Mouse (Mus musculus) hindbrain, embryonic 16.5 days (tissue): ENCODE data around the gene Tmem218. TPM values are rescaled to one million over a fixed set of nuclear protein-coding genes. Genes with fewer than 3 reads are reported as not detected.

Experiments used
- ATAC-seq: fragments of 200-750 bp; cut with Nextera tagmentation; 2 replicates; pipeline ENCODE4 v1.8.0; 2017; ENCODE audit warnings: moderate TSS enrichment, moderate library complexity
- H3K27ac ChIP-seq: fragments of 300-500 bp; sonication (generic); 2 replicates; pipeline ENCODE4 v1.5.1; 2014; ENCODE audit warnings: low read depth, mild to moderate bottlenecking, control low read depth, low read length, moderate library complexity
- H3K27me3 ChIP-seq: fragments of 300-500 bp; sonication (generic); replicated peaks from 2 replicates; pipeline ENCODE4 v1.6.1; 2014; ENCODE audit warnings: low read length; ENCODE audit not compliant: control insufficient read depth, insufficient read depth
- H3K36me3 ChIP-seq: fragments of 300-500 bp; sonication (generic); 2 replicates; pipeline ENCODE4 v1.6.1; 2014; ENCODE audit warnings: mild to moderate bottlenecking, low read length, moderate library complexity, mixed read lengths; ENCODE audit not compliant: control insufficient read depth, insufficient read depth
- H3K4me1 ChIP-seq: fragments of 300-500 bp; sonication (generic); 2 replicates; pipeline ENCODE4 v1.6.1; 2014; ENCODE audit warnings: low read depth, low read length; ENCODE audit not compliant: control insufficient read depth, insufficient read depth
- H3K4me2 ChIP-seq: fragments of 300-500 bp; sonication (generic); 2 replicates; pipeline ENCODE4 v1.6.1; 2014; ENCODE audit warnings: mild to moderate bottlenecking, low read length, control low read depth, moderate library complexity
- H3K4me3 ChIP-seq: fragments of 300-500 bp; sonication (generic); 2 replicates; pipeline ENCODE4 v1.5.1; 2014; ENCODE audit warnings: mild to moderate bottlenecking, low read length, control low read depth, moderate library complexity
- H3K9ac ChIP-seq: fragments of 300-500 bp; sonication (generic); 2 replicates; pipeline ENCODE4 v1.6.1; 2014; ENCODE audit warnings: low read depth, mild to moderate bottlenecking, control low read depth, low read length, moderate library complexity
- H3K9me3 ChIP-seq: fragments of 300-500 bp; sonication (generic); 2 replicates; pipeline ENCODE4 v1.6.1; 2014; ENCODE audit warnings: mild to moderate bottlenecking, low read length, moderate library complexity; ENCODE audit not compliant: control insufficient read depth
- WGBS: fragments of 180-500 bp; shearing (Covaris S2); extraction: QIAGEN DNeasy Blood & Tissue Kit; methylation state at CpG from one replicate; pipeline ENCODE4 v1.1.7; 2014; 5-methylcytosine and 5-hydroxymethylcytosine counted together
- polyA plus RNA-seq: library from polyadenylated mRNA; unstranded; fragments of >200 nt; fragmentation: Nextera tagmentation; extraction: Ambion mirVana; gene quantifications from 2 replicates; pipeline ENCODE4 v1.2.1, GENCODE M21; 2015

Gene Tmem218
- polyA plus RNA-seq, 1 experiment from 2014 or later, result 11.0 TPM

DNA sequence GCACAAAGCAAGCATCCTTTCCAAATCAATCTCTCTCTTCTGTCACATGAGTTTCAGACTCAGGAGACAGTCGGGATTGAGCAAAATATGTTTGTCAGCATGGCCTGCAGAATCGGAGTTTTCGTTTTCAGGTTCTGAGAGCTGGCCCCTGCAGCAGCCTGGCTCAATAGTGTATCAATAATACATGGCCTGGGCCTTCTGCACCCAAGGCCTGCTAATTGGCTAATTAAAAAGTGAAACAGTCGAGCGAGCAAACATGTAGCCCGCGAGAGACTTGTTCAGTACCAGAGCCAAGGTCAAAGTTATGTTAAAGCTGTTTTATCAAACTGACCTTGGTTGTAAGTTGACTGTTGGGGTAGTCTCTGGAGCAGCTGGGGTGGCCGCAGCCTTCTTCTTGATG lies 12.7 kb downstream of the Tmem218 start:
- no peaks in the 10 kb centered on the region for H3K9me3 ChIP-seq
- no peak overlapping the region for H3K9ac ChIP-seq
- H3K36me3 ChIP-seq, result no peaks in the 10 kb centered on the region
- no peak overlapping the region for H3K27ac ChIP-seq
- H3K4me3 ChIP-seq, result no peak overlapping the region
- no peaks in the 10 kb centered on the region for H3K27me3 ChIP-seq
- 81% methylated on average over 8 of the region's 8 CpGs for WGBS
- H3K4me1 ChIP-seq, result no peaks in the 10 kb centered on the region; the same call in 1 of the 2 replicates
- no peak overlapping the region for H3K4me2 ChIP-seq
- ATAC-seq, result no peak

GRCm38 (mm10) chr9:37225581-37225980 lies 17.6 kb downstream of the Tmem218 start:
- no peak for ATAC-seq
- Histone ChIP-seq H3K4me3 (no peak overlapping the region), H3K4me1 (no peaks in the 10 kb centered on the region), H3K9ac (no peak overlapping the region), H3K9me3 (no peaks in the 10 kb centered on the region), H3K4me2 (no peak overlapping the region), H3K27ac (no peak overlapping the region), H3K27me3 (no peaks in the 10 kb centered on the region), H3K36me3 (no peaks in the 10 kb centered on the region)
- 87% methylated on average over 1 of the region's 1 CpGs for WGBS

GRCm38 (mm10) chr9:37229880-37230325 lies 21.9 kb downstream of the Tmem218 start:
- H3K36me3 ChIP-seq, result no peaks in the 10 kb centered on the region
- no peaks in the 10 kb centered on the region for H3K27me3 ChIP-seq
- 0 out of 2 replicates have a peak overlapping the region, but pooled peaks have one; percentile 17 for H3K9ac ChIP-seq
- no peak overlapping the region for H3K4me2 ChIP-seq
- no peak overlapping the region for H3K4me3 ChIP-seq
- 0% methylated on average over 1 of the region's 1 CpGs for WGBS
- no peak overlapping the region for H3K27ac ChIP-seq
- no peaks in the 10 kb centered on the region for H3K4me1 ChIP-seq
- peak; percentile 92 for ATAC-seq
- H3K9me3 ChIP-seq, result no peaks in the 10 kb centered on the region

DNA sequence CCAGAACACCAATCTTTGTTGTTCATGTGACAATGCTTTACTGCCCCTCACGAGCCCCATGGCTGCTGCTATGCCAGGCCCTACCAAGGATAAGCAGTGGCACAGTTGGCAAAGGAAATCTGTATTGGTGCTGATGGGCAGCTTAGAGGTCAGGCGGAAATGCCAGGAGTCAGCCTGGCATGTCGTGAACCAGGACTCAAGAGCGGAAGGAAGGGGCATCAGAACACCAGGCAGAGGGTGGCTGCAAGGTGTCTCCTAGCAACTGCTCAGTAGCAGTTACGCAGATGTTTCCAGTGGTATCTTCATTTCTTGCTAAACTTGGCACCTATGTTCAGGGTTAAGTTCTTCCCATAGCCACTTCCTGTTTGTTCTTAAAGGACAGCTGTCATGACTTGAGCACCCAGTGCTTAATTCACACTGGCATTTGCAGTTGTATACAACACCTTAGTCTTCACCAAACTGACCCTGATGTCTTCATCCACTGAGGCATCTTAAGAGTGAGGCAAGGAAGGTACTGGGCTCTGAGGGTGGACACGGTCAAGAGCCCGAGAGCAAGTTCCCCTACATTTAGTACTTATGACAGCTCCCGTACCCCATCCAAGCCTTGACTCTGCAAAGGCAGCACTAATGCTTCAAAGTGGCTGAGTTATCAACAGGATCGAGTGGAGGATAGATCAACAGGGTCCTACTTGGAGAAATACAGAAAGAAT lies 22.6 kb downstream of the Tmem218 start:
- Histone ChIP-seq H3K9me3 (no peaks in the 10 kb centered on the region), H3K36me3 (no peaks in the 10 kb centered on the region), H3K27ac (no peak overlapping the region), H3K4me3 (no peak overlapping the region), H3K9ac (no peak overlapping the region), H3K4me1 (no peaks in the 10 kb centered on the region), H3K4me2 (no peak overlapping the region), H3K27me3 (no peaks in the 10 kb centered on the region)
- 95% methylated on average over 9 of the region's 9 CpGs for WGBS
- no peak for ATAC-seq

DNA sequence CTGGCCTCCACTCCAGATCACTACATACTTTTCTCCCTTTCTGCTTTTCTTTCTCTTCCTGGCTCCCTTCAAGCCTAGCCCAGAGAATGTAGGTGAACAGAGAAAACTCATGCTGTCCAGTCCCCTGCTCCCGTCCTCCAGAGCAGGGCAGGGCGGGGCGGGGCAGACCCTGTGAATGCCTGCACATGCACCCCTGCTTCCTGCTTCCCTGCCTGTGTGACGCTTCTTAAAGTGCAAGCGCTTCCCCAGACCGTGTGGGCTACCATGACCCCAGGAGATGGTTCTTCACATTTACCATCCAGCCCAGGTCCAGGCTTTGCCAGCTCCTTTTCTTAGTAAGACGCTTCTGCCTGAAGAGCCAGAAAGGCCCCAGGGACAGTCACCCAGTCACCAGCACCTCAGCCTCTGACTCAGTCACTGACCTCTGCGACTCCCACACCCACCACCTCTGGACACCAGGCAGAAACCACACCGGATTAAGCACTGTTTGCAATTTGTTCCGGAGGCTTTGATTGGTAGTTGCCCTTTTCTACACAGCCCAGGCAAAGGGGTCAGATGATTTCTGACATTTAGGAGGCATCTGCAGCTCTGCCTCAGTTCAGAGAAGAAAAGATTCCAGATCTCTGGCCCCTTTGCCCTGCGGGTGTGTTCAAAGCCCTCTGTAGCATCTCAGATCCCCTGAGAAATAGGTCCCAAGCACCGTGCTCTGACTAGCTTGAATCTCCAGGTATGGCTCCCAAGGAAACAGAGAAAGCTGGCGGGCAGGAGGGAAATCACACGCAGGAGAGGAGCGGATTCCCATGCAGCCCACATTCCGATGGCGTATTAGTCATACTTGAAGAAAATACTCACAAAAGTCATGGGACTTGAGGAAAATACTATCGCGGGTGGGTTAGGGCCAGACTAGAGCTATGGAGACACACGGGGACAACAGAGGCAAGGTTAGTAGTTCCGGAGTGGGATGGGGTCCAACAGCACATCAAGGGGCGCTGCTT lies 24.5 kb downstream of the Tmem218 start:
- Histone ChIP-seq H3K9ac (no peak overlapping the region), H3K9me3 (no peaks in the 10 kb centered on the region), H3K4me1 (no peaks in the 10 kb centered on the region), H3K27ac (no peak overlapping the region), H3K4me2 (no peak overlapping the region), H3K4me3 (no peak overlapping the region), H3K27me3 (no peaks in the 10 kb centered on the region), H3K36me3 (no peaks in the 10 kb centered on the region)
- WGBS, result 67% methylated on average over 22 of the region's 22 CpGs
- ATAC-seq, result no peak

DNA sequence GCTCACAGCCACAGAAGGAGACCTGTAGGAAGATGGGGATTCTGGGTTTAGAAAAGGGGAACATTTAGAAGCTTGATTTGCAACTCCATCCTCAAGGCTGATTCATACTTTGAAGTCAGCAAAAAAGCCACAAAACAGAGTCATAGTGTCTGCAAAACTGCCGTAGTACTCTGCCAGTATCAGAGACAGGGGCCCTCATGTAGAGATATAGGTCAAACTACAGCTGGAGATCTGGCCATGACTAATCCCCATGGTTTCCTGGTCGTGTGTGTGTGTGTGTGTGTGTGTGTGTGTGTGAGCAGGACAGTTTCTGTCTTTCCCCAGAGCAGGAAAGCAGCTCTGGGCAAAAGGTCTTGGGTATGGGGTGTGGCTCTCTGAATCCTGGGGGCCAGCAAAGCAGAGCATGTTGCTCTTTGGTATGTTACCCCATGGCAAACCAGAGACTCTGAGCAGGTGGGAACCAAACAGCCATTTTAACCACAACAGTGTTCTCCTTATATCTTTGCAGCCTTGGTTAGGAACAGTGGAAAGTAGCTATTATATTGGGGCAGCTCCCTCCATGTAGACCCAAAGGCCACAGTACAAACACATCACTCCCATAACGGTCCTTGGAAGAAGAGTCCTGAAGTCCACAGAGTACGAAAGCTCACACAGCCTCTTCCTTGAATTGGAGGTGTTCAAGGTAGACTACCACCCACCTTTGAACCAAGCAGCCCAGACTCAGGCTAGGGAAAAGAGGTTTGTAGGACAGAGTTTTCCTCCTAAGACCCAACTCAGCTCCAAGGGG lies 28.1 kb downstream of the Tmem218 start:
- H3K4me2 ChIP-seq, result no peak overlapping the region
- H3K27me3 ChIP-seq, result no peaks in the 10 kb centered on the region
- no peak overlapping the region for H3K27ac ChIP-seq
- no peak overlapping the region for H3K4me3 ChIP-seq
- H3K9ac ChIP-seq, result no peak overlapping the region
- ATAC-seq, result no peak
- WGBS, result 72% methylated on average over 4 of the region's 4 CpGs
- H3K36me3 ChIP-seq, result no peaks in the 10 kb centered on the region
- H3K4me1 ChIP-seq, result no peaks in the 10 kb centered on the region
- no peaks in the 10 kb centered on the region for H3K9me3 ChIP-seq

- 83% methylated on average over 3 of the region's 3 CpGs for WGBS
- no peak overlapping the region for H3K27ac ChIP-seq
Observed at GRCm38 (mm10) chr9:37242764-37243163, 34.7 kb downstream of the Tmem218 start.

GRCm38 (mm10) chr9:37244600-37244999 lies 36.6 kb downstream of the Tmem218 start:
- Histone ChIP-seq H3K9ac (no peak overlapping the region), H3K4me1 (no peaks in the 10 kb centered on the region), H3K36me3 (no peaks in the 10 kb centered on the region), H3K4me3 (no peak overlapping the region), H3K4me2 (no peak overlapping the region), H3K9me3 (no peaks in the 10 kb centered on the region), H3K27me3 (no peaks in the 10 kb centered on the region), H3K27ac (no peak overlapping the region)
- no peak for ATAC-seq
- WGBS, result 93% methylated on average over 1 of the region's 1 CpGs

More at GRCm38 (mm10) chr9:37242764-37243163, 34.7 kb downstream of the Tmem218 start:
- H3K27me3 ChIP-seq, result no peaks in the 10 kb centered on the region
- H3K36me3 ChIP-seq, result no peaks in the 10 kb centered on the region
- ATAC-seq, result no peak
- no peaks in the 10 kb centered on the region for H3K4me1 ChIP-seq
- no peak overlapping the region for H3K4me2 ChIP-seq
- no peaks in the 10 kb centered on the region for H3K9me3 ChIP-seq
- no peak overlapping the region for H3K9ac ChIP-seq
- H3K4me3 ChIP-seq, result no peak overlapping the region
